ENCODE assay signal across 7 mouse cellular contexts in the genomic region with DNA sequence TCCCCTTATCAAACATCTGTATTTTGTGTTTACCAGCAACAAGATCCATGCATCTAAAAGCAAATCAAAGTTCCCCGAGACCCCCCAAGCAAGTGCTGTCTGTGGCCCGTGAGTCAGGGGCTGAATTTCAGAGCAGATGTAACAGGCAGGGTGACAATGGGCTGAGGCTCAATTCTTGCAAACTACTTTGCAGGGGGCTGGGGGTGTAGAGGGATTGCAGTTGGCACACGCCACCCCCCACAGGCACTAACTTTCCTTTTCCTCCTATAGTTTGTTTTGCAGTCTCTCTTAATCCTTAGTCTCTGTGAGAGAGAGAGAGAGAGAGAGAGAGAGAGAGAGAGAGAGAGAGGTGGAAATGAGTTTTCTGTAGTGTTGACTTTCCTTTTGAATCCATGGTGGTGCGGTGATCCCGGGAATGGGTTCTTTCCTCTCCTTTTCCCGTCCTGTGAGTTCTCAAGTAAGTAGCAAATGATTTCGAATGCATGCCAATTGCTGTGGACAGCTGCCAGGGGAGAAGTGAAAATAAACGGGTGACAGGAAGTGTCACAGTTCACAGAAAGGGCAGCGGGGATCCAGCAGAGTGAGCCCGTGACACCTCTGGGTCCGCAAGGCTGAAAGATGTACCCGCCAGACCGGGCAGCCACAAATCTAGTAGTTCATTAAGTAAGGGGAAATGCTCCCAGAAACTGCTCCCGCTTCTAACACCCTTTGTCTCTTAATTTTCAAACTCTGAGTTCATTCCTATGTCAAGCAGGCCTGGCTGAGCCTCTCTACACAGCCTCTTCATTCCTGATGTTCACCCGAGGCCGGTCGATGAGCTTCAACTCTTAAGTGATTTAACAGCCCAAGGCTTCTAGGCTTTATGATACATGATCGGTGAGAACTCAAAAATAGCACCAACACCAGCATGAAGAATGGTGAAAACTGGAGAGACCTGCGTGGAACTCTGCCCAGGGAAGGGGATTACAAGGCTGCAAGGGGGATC.
A peak's percentile ranks its signal among the peaks of the same experiment; 100 is the strongest.
DNase-seq lines count a peak whose midpoint lies in the region; ATAC-seq and TF ChIP-seq lines count a peak whose summit lies in the region.

No protein-coding gene starts in this region.

- CTCF ChIA-PET in Patski (lab: Charles Lee) = interaction anchor here (1.2 to 1.8 kb wide), 2 partner anchors 13 to 22 kb away, joined by 3 to 6 read pairs; no protein-coding TSS in a partner anchor

- intact Hi-C loops in left cerebral cortex, adult 2 months (cut with DNase I) = no loop called here

- no peak overlapping the region for H3K27ac ChIP-seq in brown adipose tissue, adult 24 weeks (replicated peaks; ENCODE audit: low read depth, low read length)
- H3K27ac ChIP-seq in heart, embryonic 15.5 days = peak overlapping the region; percentile 10; the same call in 1 of the 2 replicates
- peak overlapping the region; percentile 42; the same call in 1 of the 2 replicates for H3K27ac ChIP-seq in kidney, postnatal 0 days
- H3K27ac ChIP-seq in stomach, embryonic 15.5 days = no peak overlapping the region
- H3K27ac ChIP-seq in left cerebral cortex, adult 2 months = no peak overlapping the region

- POLR2A ChIA-PET in Patski (lab: Charles Lee) = no interaction called here

- peak overlapping the region; percentile 56 for H3K4me2 ChIP-seq in heart, embryonic 15.5 days
- H3K4me2 ChIP-seq in kidney, postnatal 0 days (ENCODE audit: low read length) = peak overlapping the region; percentile 43
- H3K4me2 ChIP-seq in stomach, embryonic 15.5 days = peak overlapping the region; percentile 44

- 0 out of 2 replicates have a peak, but pooled peaks cover 3% of the 10 kb centered on the region for H3K4me1 ChIP-seq in brown adipose tissue, adult 24 weeks (ENCODE audit: control insufficient read depth, insufficient read depth, insufficient read length, low read length)
- H3K4me1 ChIP-seq in heart, embryonic 15.5 days (replicated peaks) = peaks cover 14% of the 10 kb centered on the region
- peaks cover 4% of the 10 kb centered on the region; the same call in 1 of the 2 replicates for H3K4me1 ChIP-seq in kidney, postnatal 0 days (replicated peaks; ENCODE audit: insufficient read depth, low read length)
- H3K4me1 ChIP-seq in stomach, embryonic 15.5 days = 0 out of 2 replicates have a peak, but pooled peaks cover 6% of the 10 kb centered on the region

- H3K4me3 ChIP-seq in brown adipose tissue, adult 24 weeks (ENCODE audit: insufficient read depth, low read depth, low read length) = peak overlapping the region; percentile 0; the same call in 1 of the 2 replicates
- peak overlapping the region; percentile 35 for H3K4me3 ChIP-seq in heart, embryonic 15.5 days
- no peak overlapping the region for H3K4me3 ChIP-seq in kidney, postnatal 0 days (replicated peaks; ENCODE audit: low read depth, low read length)
- H3K4me3 ChIP-seq in stomach, embryonic 15.5 days (replicated peaks) = 0 out of 2 replicates have a peak overlapping the region, but pooled peaks have one; percentile 11
- H3K4me3 ChIP-seq in left cerebral cortex, adult 2 months = no peak overlapping the region

- no peak for TF ChIP-seq CTCF in Patski (IDR thresholded peaks at IDR 0.05)
- no peak for TF ChIP-seq CTCF in kidney, postnatal 0 days (IDR thresholded peaks at IDR 0.05; ENCODE audit: low read depth)
- no peak for TF ChIP-seq CTCF in left cerebral cortex, adult 2 months (IDR thresholded peaks at IDR 0.05)

- H3K27me3 ChIP-seq in Patski = no peaks in the 10 kb centered on the region
- no peaks in the 10 kb centered on the region for H3K27me3 ChIP-seq in heart, embryonic 15.5 days
- H3K27me3 ChIP-seq in kidney, postnatal 0 days (ENCODE audit: insufficient read depth, low read length) = no peaks in the 10 kb centered on the region
- H3K27me3 ChIP-seq in stomach, embryonic 15.5 days (replicated peaks) = no peaks in the 10 kb centered on the region

- in situ Hi-C loops in Patski (cut with MboI; ENCODE audit: low pct_unique_long_range_greater_than_20kb) = no loop called here

- H3K36me3 ChIP-seq in heart, embryonic 15.5 days = no peaks in the 10 kb centered on the region
- no peaks in the 10 kb centered on the region for H3K36me3 ChIP-seq in kidney, postnatal 0 days (ENCODE audit: insufficient read depth, low read length)
- H3K36me3 ChIP-seq in stomach, embryonic 15.5 days = no peaks in the 10 kb centered on the region

- ATAC-seq in Patski = peak; percentile 81
- ATAC-seq in heart, embryonic 15.5 days (replicated peaks; ENCODE audit: insufficient number of reproducible peaks, insufficient read depth, low FRiP score, low read depth) = 0 out of 2 replicates have a peak, but pooled peaks have one; percentile 35
- ATAC-seq in kidney, postnatal 0 days (replicated peaks; ENCODE audit: low FRiP score, low read depth) = no peak
- ATAC-seq in stomach, embryonic 15.5 days (ENCODE audit: insufficient read depth, low FRiP score, low read depth) = no peak

- no peaks in the 10 kb centered on the region for H3K9me3 ChIP-seq in heart, embryonic 15.5 days (replicated peaks)
- H3K9me3 ChIP-seq in kidney, postnatal 0 days (replicated peaks; ENCODE audit: low read length) = no peaks in the 10 kb centered on the region
- H3K9me3 ChIP-seq in stomach, embryonic 15.5 days = no peaks in the 10 kb centered on the region

- WGBS in heart, embryonic 15.5 days = 10% methylated on average over 19 of the region's 19 CpGs
- WGBS in kidney, postnatal 0 days = 9% methylated on average over 19 of the region's 19 CpGs
- 17% methylated on average over 19 of the region's 19 CpGs for WGBS in stomach, embryonic 15.5 days

- peak; percentile 78 for DNase-seq in Patski (ENCODE audit: low read depth, low spot score)
- peak; percentile 67 for DNase-seq in kidney, postnatal 0 days (ENCODE audit: low spot score)
- peak; percentile 58 for DNase-seq in lung, postnatal 36 days
- no peak for DNase-seq in left cerebral cortex, adult 2 months (ENCODE audit: extremely low spot score in 1 of 2, low spot score in 2 of 2)

- 0 out of 2 replicates have a peak overlapping the region, but pooled peaks have one; percentile 9 for H3K9ac ChIP-seq in heart, embryonic 15.5 days
- no peak overlapping the region for H3K9ac ChIP-seq in kidney, postnatal 0 days (ENCODE audit: low read depth, low read length)
- H3K9ac ChIP-seq in stomach, embryonic 15.5 days = no peak overlapping the region

Comparison
In these comparisons a context has a peak if more than half of its experiments do, and no peak if none do; other contexts are left out.
1. ATAC-seq: peak in Patski (single experiment) and heart, embryonic 15.5 days (single experiment); none in kidney, postnatal 0 days (single experiment) and stomach, embryonic 15.5 days (single experiment).
2. DNase-seq: peak in Patski (single experiment), kidney, postnatal 0 days (single experiment) and lung, postnatal 36 days (single experiment); none in left cerebral cortex, adult 2 months (0 of 2).
3. H3K27ac ChIP-seq: peak in heart, embryonic 15.5 days (single experiment) and kidney, postnatal 0 days (single experiment); none in brown adipose tissue, adult 24 weeks (single experiment), stomach, embryonic 15.5 days (single experiment) and left cerebral cortex, adult 2 months (single experiment).
4. H3K4me3 ChIP-seq: peak in brown adipose tissue, adult 24 weeks (single experiment), heart, embryonic 15.5 days (single experiment) and stomach, embryonic 15.5 days (single experiment); none in kidney, postnatal 0 days (single experiment) and left cerebral cortex, adult 2 months (single experiment).
5. Peak in every context shown above with its lines, with median percentiles within 50 percentile points of each other: H3K4me2 ChIP-seq.